Mouse (Mus musculus): ENCODE data around the gene Chd4.

DNA sequence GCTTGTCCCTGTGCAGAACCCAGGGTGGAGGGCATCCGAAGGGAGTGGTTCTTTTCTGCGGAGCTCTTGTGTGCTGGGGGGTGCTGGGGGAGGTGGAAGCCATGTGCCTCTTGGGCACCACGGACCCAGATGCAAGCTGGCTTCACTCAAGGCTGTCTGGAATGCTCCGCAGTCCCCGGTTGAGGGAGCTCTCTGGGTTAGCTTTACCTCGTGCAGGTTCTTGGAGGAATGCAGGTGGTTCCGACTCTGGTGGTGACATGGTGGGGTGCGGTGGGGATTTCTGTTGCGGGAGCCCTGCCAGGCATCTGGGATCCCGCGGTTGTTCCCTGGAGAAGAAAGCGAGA is 1.5 kb downstream of the Chd4 start:
- no peak for TF ChIP-seq MAX (IDR thresholded peaks at IDR 0.05; ENCODE audit: low read depth)
- no peak for TF ChIP-seq USF1 (IDR thresholded peaks at IDR 0.05; ENCODE audit: low read depth)
- no peak for TF ChIP-seq POLR2A (IDR thresholded peaks at IDR 0.05; ENCODE audit: insufficient read length, low read depth)
- no peak for TF ChIP-seq E2F4 (IDR thresholded peaks at IDR 0.05; ENCODE audit: insufficient read depth)
- TF ChIP-seq SRF (IDR thresholded peaks at IDR 0.05; ENCODE audit: control insufficient read depth, insufficient read length, low read depth) = no peak
- TF ChIP-seq CEBPB (IDR thresholded peaks at IDR 0.05; ENCODE audit: insufficient read depth, poor library complexity, severe bottlenecking) = no peak
- TF ChIP-seq TCF12 (IDR thresholded peaks at IDR 0.05; ENCODE audit: insufficient read depth, poor library complexity, severe bottlenecking) = no peak
